Mouse (Mus musculus): ENCODE results near the gene Spaca5. TPM values are rescaled to one million over a fixed set of nuclear protein-coding genes. Genes with fewer than 3 reads are reported as not detected.
A peak's percentile ranks its signal among the peaks of the same experiment; 100 is the strongest.

Spaca5 gene
- not detected for total RNA-seq (2021)
- long read RNA-seq, experiment 1 = 0 reads
- long read RNA-seq, experiment 2 = 0 reads

DNA sequence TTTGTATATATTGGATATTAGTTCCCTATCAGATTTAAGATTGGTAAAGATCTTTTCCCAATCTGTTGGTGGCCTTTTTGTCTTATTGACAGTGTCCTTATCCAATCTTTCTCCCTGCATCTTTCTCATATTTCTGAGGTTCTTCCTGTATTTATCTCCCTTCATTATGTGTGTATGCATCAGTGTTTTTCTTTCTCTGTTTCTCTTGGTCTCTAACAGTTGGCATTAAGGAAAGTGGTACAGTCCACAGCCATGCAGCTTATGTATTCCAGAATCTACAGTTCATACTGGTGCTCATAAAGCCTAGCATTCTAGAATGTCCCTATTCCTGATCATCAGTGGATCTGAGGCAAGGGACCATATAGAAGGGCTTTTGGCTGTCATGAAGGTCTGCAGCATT, at the start of gene Spaca5:
Spaca5 (plus strand) TSS at position 301 of the 400 bp plus-strand sequence.
- intact Hi-C loops (cut with DNase I; ENCODE audit: low total_unique reads) = no loop called here
- DNase-seq = no peak

GRCm38 (mm10) chrX:21061460-21061859, 6.7 kb upstream of the Spaca5 start:
- DNase-seq = no peak
- intact Hi-C loops (cut with DNase I; ENCODE audit: low total_unique reads) = no loop called here

- DNase-seq = peak; percentile 78
- intact Hi-C loops (cut with DNase I; ENCODE audit: low total_unique reads) = no loop called here
Measured at GRCm38 (mm10) chrX:21061866-21062543, 6.2 kb upstream of the Spaca5 start, which contains the start of gene Zfp182. Gene Zfp182, minus strand, starts transcription at chrX:21062316.

GRCm38 (mm10) chrX:21062544-21062890, 5.7 kb upstream of the Spaca5 start:
- intact Hi-C loops (cut with DNase I; ENCODE audit: low total_unique reads) = no loop called here
- DNase-seq = no peak

DNA sequence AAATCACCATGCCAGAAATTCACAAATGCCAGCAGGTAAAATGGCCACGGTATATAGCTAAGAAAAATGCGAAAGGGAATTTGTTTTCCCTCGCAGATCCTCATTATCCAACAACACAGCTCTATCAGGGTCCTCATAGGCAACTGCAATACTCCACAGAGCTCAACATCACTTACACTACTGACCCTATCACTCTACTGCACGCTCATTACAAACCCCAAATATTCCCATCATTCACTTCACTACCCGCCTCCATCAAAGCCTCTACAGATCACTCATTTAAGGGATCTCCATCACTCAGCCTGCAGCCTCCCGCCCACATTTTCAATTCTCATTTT, 20.4 kb downstream of the Spaca5 start:
- DNase-seq = no peak
- intact Hi-C loops (cut with DNase I; ENCODE audit: low total_unique reads) = no loop called here

DNA sequence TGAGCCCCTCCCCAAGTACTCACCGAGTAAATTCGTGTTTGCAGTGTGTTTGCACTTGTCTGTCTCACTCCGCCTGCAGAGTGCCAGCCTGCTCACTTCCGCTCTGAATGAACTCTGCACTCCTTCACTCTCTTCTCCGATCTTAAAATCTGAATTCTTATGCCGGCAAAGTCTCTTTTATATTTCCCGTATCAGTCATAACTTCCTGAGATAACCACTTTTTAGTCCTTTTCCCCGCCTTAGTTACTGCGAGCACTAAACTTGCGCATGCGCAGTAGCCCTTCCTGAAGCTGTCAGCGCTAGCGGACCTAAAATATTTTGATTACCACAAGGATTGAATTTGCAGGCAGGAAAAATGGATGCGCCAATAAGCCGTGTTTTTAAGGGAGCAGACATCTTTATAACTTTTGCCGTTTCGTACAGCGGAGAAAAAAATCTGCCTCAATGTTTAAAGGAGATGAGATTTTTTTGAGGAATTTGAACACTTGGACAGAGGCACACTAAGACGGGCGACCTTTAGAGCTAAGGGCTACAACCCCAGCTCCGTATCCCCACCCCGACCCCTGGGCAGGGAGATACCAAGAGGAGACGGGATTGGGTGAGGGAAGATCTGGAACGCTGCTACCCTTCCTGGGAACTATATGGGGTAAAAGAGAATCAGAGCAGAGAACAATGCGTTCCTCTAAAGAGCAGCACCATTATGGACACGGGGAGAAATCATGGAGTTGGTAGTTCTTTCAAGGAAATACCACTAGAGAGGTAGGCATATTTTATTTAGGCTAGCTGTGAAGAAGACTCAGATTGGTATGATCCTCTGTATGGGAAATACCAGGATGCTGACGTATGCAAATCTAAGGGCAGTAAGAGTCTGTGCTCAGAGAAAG, 21.0 kb downstream of the Spaca5 start, which contains the start of gene Zfp300:
Zfp300 (minus strand) TSS at position 545 of the 884 bp plus-strand sequence.
- intact Hi-C loops (cut with DNase I; ENCODE audit: low total_unique reads) = no loop called here
- DNase-seq = peak; percentile 66

- intact Hi-C loops (cut with DNase I; ENCODE audit: low total_unique reads) = no loop called here
- no peak for DNase-seq
Measured at GRCm38 (mm10) chrX:21089867-21090239, 21.6 kb downstream of the Spaca5 start.

DNA sequence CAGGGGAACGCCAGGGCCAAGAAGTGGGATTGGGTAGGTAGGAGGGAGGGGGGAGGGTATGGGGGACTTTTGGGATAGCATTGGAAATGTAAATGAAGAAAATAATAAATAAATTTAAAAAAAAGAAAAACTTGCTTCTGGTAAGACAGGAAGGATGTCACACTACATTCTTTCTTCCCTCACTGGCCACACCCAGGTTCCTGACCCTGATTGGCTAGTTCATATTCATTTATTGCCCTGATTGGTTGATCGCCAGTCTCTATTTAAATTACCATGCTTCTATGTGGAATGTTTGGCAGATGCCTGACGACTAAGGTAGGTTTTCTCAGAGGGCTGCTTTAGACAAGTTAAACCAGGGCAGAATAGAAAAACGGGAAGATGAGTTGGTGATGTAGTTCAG, 47.3 kb downstream of the Spaca5 start, which contains the start of gene Ssxa1:
Ssxa1 (plus strand) TSS at position 301 of the 400 bp plus-strand sequence.
- DNase-seq = no peak
- intact Hi-C loops (cut with DNase I; ENCODE audit: low total_unique reads) = no loop called here

Other genes starting within 250 kb of the Spaca5 start
- 1 to 10 TPM; 4.8 to 5.8 TPM for gene Timp1, start 198.2 kb upstream of the Spaca5 start, total RNA-seq (2021)
- under 1 TPM; 0.20 to 0.29 TPM for gene Syn1, start 147.4 kb upstream of the Spaca5 start, total RNA-seq (2021)
- gene Cfp, start 136.9 kb upstream of the Spaca5 start, total RNA-seq (2021) = 1 to 10 TPM; 4.3 to 4.4 TPM
- 1 to 10 TPM; 6.4 to 7.3 TPM for gene Elk1, start 117.8 kb upstream of the Spaca5 start, total RNA-seq (2021)
- gene Uxt, start 106.4 kb upstream of the Spaca5 start, total RNA-seq (2021) = 10 to 100 TPM; 22.2 to 26.2 TPM
- 1 to 10 TPM; 2.1 to 2.5 TPM for gene Zfp182, start 6.1 kb upstream of the Spaca5 start, total RNA-seq (2021)
- under 1 TPM; 0.33 to 0.53 TPM for gene Zfp300, start 21.1 kb downstream of the Spaca5 start, total RNA-seq (2021)
- not detected for gene Ssxa1, start 47.4 kb downstream of the Spaca5 start, total RNA-seq (2021)
- not detected for gene Gm21876, start 107.2 kb downstream of the Spaca5 start, total RNA-seq (2021)

Measured in gastrocnemius, postnatal 14 days (tissue).